Mouse (Mus musculus): ENCODE measurements around the gene Gja8. TPM values are rescaled to one million over a fixed set of nuclear protein-coding genes. Genes with fewer than 3 reads are reported as not detected.

Gene Gja8
- total and polyA plus RNA-seq, 3 experiments = 0.11 TPM; not detected in 2

GRCm38 (mm10) chr3:96870270-96870669, 55.5 kb downstream of the Gja8 start:
- no peak for TF ChIP-seq GATA2 (IDR thresholded peaks at IDR 0.05; ENCODE audit: borderline replicate concordance, low read depth, low read length)
- no peak for TF ChIP-seq POLR2AphosphoS5 (IDR thresholded peaks at IDR 0.05; ENCODE audit: insufficient replicate concordance, low read depth, low read length)
- no peak for TF ChIP-seq GATA1 (IDR thresholded peaks at IDR 0.05; ENCODE audit: borderline replicate concordance, low read length)
- TF ChIP-seq CTCF (IDR thresholded peaks at IDR 0.05; ENCODE audit: low read depth, low read length) = no peak
- no peak for TF ChIP-seq TAL1 (conservative IDR thresholded peaks at IDR 0.05; ENCODE audit: low read depth, low read length)
- Histone ChIP-seq H3K4me1 (ENCODE audit: insufficient read depth, low read depth, low read length) (no peaks in the 10 kb centered on the region), H3K36me3 (replicated peaks) (peaks cover 75% of the 10 kb centered on the region)

GRCm38 (mm10) chr3:96869091-96869490, 56.7 kb downstream of the Gja8 start:
- H3K9me3 ChIP-seq (replicated peaks) = no peaks in the 10 kb centered on the region
- H3K4me3 ChIP-seq (ENCODE audit: low read depth, low read length) = no peak overlapping the region
- ATAC-seq (ENCODE audit: extremely low read depth, insufficient number of reproducible peaks, low FRiP score, poor library complexity, severe bottlenecking) (no peak), DNase-seq (ENCODE audit: low spot score) (no peak)
- H3K36me3 ChIP-seq (replicated peaks) = peaks cover 64% of the 10 kb centered on the region
- TF ChIP-seq CTCF (IDR thresholded peaks at IDR 0.05; ENCODE audit: low read depth, low read length) = no peak
- H3K4me1 ChIP-seq (ENCODE audit: insufficient read depth, low read depth, low read length) = no peaks in the 10 kb centered on the region
- no peaks in the 10 kb centered on the region for H3K27me3 ChIP-seq (ENCODE audit: insufficient read depth, low read length)

More at GRCm38 (mm10) chr3:96870270-96870669, 55.5 kb downstream of the Gja8 start:
- no peak for DNase-seq (ENCODE audit: low spot score)
- ATAC-seq (ENCODE audit: extremely low read depth, insufficient number of reproducible peaks, low FRiP score, poor library complexity, severe bottlenecking) = no peak
- no peaks in the 10 kb centered on the region for H3K27me3 ChIP-seq (ENCODE audit: insufficient read depth, low read length)
- H3K9me3 ChIP-seq (replicated peaks) = no peaks in the 10 kb centered on the region
- no peak overlapping the region for H3K4me3 ChIP-seq (ENCODE audit: low read depth, low read length)

GRCm38 (mm10) chr3:96868566-96868965, 57.3 kb downstream of the Gja8 start:
- no peaks in the 10 kb centered on the region for H3K4me1 ChIP-seq (ENCODE audit: insufficient read depth, low read depth, low read length)
- TF ChIP-seq GATA1 (IDR thresholded peaks at IDR 0.05; ENCODE audit: borderline replicate concordance, low read length) (no peak), POLR2AphosphoS5 (IDR thresholded peaks at IDR 0.05; ENCODE audit: insufficient replicate concordance, low read depth, low read length) (no peak), CTCF (IDR thresholded peaks at IDR 0.05; ENCODE audit: low read depth, low read length) (no peak), GATA2 (IDR thresholded peaks at IDR 0.05; ENCODE audit: borderline replicate concordance, low read depth, low read length) (no peak)
- no peaks in the 10 kb centered on the region for H3K27me3 ChIP-seq (ENCODE audit: insufficient read depth, low read length)
- ATAC-seq (ENCODE audit: extremely low read depth, insufficient number of reproducible peaks, low FRiP score, poor library complexity, severe bottlenecking) (no peak), DNase-seq (ENCODE audit: low spot score) (no peak)
- no peak overlapping the region for H3K4me3 ChIP-seq (ENCODE audit: low read depth, low read length)
- peaks cover 59% of the 10 kb centered on the region for H3K36me3 ChIP-seq (replicated peaks)
- H3K9me3 ChIP-seq (replicated peaks) = no peaks in the 10 kb centered on the region

GRCm38 (mm10) chr3:96867863-96868262, 58.0 kb downstream of the Gja8 start:
- no peak for DNase-seq (ENCODE audit: low spot score)
- TF ChIP-seq GATA1 (IDR thresholded peaks at IDR 0.05; ENCODE audit: borderline replicate concordance, low read length) = no peak
- TF ChIP-seq POLR2AphosphoS5 (IDR thresholded peaks at IDR 0.05; ENCODE audit: insufficient replicate concordance, low read depth, low read length) = no peak
- no peak for TF ChIP-seq GATA2 (IDR thresholded peaks at IDR 0.05; ENCODE audit: borderline replicate concordance, low read depth, low read length)
- no peak for TF ChIP-seq CTCF (IDR thresholded peaks at IDR 0.05; ENCODE audit: low read depth, low read length)
- no peak for ATAC-seq (ENCODE audit: extremely low read depth, insufficient number of reproducible peaks, low FRiP score, poor library complexity, severe bottlenecking)
- Histone ChIP-seq H3K36me3 (replicated peaks) (peaks cover 52% of the 10 kb centered on the region), H3K9me3 (replicated peaks) (no peaks in the 10 kb centered on the region), H3K4me3 (ENCODE audit: low read depth, low read length) (no peak overlapping the region), H3K27me3 (ENCODE audit: insufficient read depth, low read length) (no peaks in the 10 kb centered on the region), H3K4me1 (ENCODE audit: insufficient read depth, low read depth, low read length) (no peaks in the 10 kb centered on the region)

Other genes with a start within 250 kb of the Gja8 start
- 12.5 and 15.8 TPM in 2 replicates for gene Pias3, start 229.6 kb downstream of the Gja8 start, total RNA-seq (2014; fragmentation: Nextera tagmentation)
- gene Pias3, start 229.6 kb downstream of the Gja8 start, total RNA-seq (2017) = 5.5 and 7.3 TPM in 2 replicates
- 10.6 and 12.1 TPM in 2 replicates for gene Pias3, start 229.6 kb downstream of the Gja8 start, polyA plus RNA-seq (2012)
- gene Nudt17, start 217.5 kb downstream of the Gja8 start, total RNA-seq (2014; fragmentation: Nextera tagmentation) = 0.68 TPM in 1 of 2 replicates, not detected in the other
- gene Nudt17, start 217.5 kb downstream of the Gja8 start, total RNA-seq (2017) = 0.22 and 0.70 TPM in 2 replicates
- 0.66 and 0.83 TPM in 2 replicates for gene Nudt17, start 217.5 kb downstream of the Gja8 start, polyA plus RNA-seq (2012)
- gene Polr3c, start 198.4 kb downstream of the Gja8 start, total RNA-seq (2014; fragmentation: Nextera tagmentation) = 79.4 and 84.4 TPM in 2 replicates
- gene Polr3c, start 198.4 kb downstream of the Gja8 start, total RNA-seq (2017) = 19.2 and 27.9 TPM in 2 replicates
- gene Polr3c, start 198.4 kb downstream of the Gja8 start, polyA plus RNA-seq (2012) = 7.7 and 8.9 TPM in 2 replicates
- gene Rnf115, start 198.4 kb downstream of the Gja8 start, total RNA-seq (2014; fragmentation: Nextera tagmentation) = 63.7 and 83.0 TPM in 2 replicates
- gene Rnf115, start 198.4 kb downstream of the Gja8 start, total RNA-seq (2017) = 79.1 and 81.7 TPM in 2 replicates
- 21.2 and 26.4 TPM in 2 replicates for gene Rnf115, start 198.4 kb downstream of the Gja8 start, polyA plus RNA-seq (2012)
- gene Pdzk1, start 96.7 kb downstream of the Gja8 start, total RNA-seq (2014; fragmentation: Nextera tagmentation) = not detected in 2 replicates
- 0.05 and 0.46 TPM in 2 replicates for gene Pdzk1, start 96.7 kb downstream of the Gja8 start, total RNA-seq (2017)
- gene Pdzk1, start 96.7 kb downstream of the Gja8 start, polyA plus RNA-seq (2012) = 0.20 and 0.41 TPM in 2 replicates
- gene Cd160, start 96.7 kb downstream of the Gja8 start, total RNA-seq (2014; fragmentation: Nextera tagmentation) = 0.53 and 1.0 TPM in 2 replicates
- gene Cd160, start 96.7 kb downstream of the Gja8 start, total RNA-seq (2017) = 0.27 and 0.41 TPM in 2 replicates
- gene Cd160, start 96.7 kb downstream of the Gja8 start, polyA plus RNA-seq (2012) = 1.4 and 1.5 TPM in 2 replicates
- not detected in 2 replicates for gene Gja5, start 21.3 kb downstream of the Gja8 start, total RNA-seq (2014; fragmentation: Nextera tagmentation)
- 0.05 TPM in 1 of 2 replicates, not detected in the other for gene Gja5, start 21.3 kb downstream of the Gja8 start, total RNA-seq (2017)
- 0.02 TPM in 2 replicates for gene Gja5, start 21.3 kb downstream of the Gja8 start, polyA plus RNA-seq (2012)
- gene Gpr89, start 20.7 kb downstream of the Gja8 start, total RNA-seq (2014; fragmentation: Nextera tagmentation) = 26.8 and 28.8 TPM in 2 replicates
- 25.5 and 37.3 TPM in 2 replicates for gene Gpr89, start 20.7 kb downstream of the Gja8 start, total RNA-seq (2017)
- 2.0 and 2.6 TPM in 2 replicates for gene Gpr89, start 20.7 kb downstream of the Gja8 start, polyA plus RNA-seq (2012)
- gene Acp6, start 232.8 kb upstream of the Gja8 start, total RNA-seq (2014; fragmentation: Nextera tagmentation) = 86.3 and 91.1 TPM in 2 replicates
- gene Acp6, start 232.8 kb upstream of the Gja8 start, total RNA-seq (2017) = 50.7 and 59.3 TPM in 2 replicates
- 54.4 and 62.7 TPM in 2 replicates for gene Acp6, start 232.8 kb upstream of the Gja8 start, polyA plus RNA-seq (2012)